Mouse (Mus musculus) megakaryocyte progenitor cell, adult 5-6 weeks (primary cell): ENCODE measurements around the gene Itgb7. TPM values are rescaled to one million over a fixed set of nuclear protein-coding genes. Genes with fewer than 3 reads are reported as not detected.
A peak's percentile ranks its signal among the peaks of the same experiment; 100 is the strongest.
"Not testable (repeated sequence)": the region's sequence is repeated elsewhere in the genome, so short reads cannot be mapped to it uniquely, and the experiment has no call there.

Experiments
- ATAC-seq: replicated peaks from 2 replicates; pipeline ENCODE4 v1.8.0; 2016; ENCODE audit warnings: mild to moderate bottlenecking, moderate TSS enrichment, inconsistent platforms; ENCODE audit not compliant: poor library complexity
- total RNA-seq, 2 experiments: library from RNA; stranded (forward) in 1 of 2; stranded (reverse) in 1 of 2; fragments of 157-497, 149-512 nt in 1 of 2; fragments of 200-1000 nt in 1 of 2; gene quantifications; 2 replicates each; pipeline versions ENCODE4 v1.2.3 to v1.2.4; 2015 to 2017

Itgb7 gene
- total RNA-seq, 2 experiments from 2014 or later: 26.6 to 44.6 TPM

- ATAC-seq: peak; percentile 29
Measured at GRCm38 (mm10) chr15:102230408-102231321, 1.1 kb downstream of the Itgb7 start.

- not testable (repeated sequence) for ATAC-seq
Measured at GRCm38 (mm10) chr15:102225619-102226018, 6.1 kb downstream of the Itgb7 start.

DNA sequence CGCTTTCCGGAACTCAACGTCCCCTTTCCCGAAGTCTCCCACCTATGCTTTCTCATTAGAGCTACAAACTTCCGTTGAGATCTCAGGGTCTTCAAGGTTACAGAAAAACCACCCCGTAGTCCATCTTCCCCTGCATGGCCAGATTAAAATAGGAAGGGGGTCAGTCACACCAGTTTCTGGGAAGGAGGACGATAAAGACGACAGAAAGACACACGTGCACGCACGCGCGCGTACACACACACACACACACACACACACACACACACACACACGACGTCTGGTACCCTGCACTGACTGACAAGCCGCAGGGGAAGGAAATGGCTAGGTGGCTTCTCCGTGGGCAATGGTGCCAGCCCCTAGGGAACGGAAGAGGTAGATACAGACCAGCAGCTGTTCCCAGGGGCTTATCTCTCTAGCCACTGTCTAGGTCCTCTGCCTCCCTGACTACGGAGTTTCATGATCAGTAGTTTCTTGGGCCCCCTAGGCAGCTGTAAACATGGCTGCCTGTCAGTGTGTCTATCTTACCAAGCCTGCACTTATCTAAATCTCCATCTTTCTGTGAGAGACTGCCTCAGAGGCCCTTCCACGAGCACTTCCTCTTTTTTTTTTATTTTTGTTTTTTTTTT is 6.6 kb downstream of the Itgb7 start:
- peak; percentile 90 for ATAC-seq

DNA sequence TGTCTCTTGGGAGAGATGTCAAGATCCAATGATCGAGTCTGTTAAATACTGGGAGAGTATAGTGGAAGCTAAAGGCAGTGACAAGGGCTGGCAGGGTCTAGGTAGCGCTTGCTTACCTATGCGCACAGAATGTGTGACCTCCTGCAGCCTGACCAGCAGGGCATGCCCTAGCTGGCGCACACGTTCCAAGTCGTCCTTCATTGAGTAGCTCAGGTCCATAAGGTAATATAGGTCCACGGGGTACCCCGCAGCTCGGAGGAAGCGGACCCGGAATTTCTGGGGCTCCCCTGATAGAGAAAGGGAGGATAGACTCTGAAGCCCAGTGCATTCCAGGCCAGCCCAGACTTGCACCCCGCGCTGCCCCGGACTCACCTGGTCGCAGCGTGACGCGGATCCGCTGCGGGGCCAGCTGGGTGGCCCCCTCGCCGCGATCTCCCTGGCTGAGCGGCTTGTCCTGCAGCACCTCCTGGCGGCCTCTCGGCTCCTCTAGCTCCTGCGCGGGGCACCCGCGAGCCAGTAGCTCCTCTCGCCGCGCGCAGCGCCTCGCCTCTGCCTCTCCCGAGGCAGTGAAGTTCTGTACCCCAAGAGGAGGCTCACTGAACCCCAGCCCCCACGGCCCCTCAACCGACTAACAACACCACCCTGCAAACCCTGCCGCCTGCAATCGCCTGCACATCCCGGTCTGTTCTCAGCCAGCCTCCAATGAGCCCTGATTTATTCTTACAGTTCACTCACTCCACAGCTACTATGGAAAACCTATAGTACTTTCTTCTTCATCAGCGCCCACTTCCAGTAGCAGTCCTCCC is 7.4 kb downstream of the Itgb7 start:
- peak; percentile 86 for ATAC-seq

DNA sequence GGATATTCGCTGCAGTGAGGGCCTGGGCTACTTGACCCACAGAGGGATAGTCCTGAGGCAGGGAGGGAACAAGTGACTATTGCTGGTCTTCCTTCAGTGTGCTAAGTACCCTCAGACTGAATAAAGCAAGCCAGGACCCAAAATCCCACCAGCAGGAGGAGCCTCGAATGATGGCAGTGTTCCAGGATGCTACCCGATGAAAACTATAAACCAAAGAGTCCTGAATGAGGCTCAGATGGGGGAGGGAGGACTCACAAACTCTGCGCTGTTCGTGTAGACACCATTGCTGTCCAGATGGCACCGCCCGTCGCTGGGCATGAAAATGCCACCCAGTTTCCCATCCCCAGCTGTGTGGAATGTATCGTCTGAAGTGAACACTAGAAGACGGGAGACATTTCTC is 9.4 kb downstream of the Itgb7 start:
- no peak for ATAC-seq

- ATAC-seq: no peak
Measured at GRCm38 (mm10) chr15:102217325-102217724, 14.4 kb downstream of the Itgb7 start.

DNA sequence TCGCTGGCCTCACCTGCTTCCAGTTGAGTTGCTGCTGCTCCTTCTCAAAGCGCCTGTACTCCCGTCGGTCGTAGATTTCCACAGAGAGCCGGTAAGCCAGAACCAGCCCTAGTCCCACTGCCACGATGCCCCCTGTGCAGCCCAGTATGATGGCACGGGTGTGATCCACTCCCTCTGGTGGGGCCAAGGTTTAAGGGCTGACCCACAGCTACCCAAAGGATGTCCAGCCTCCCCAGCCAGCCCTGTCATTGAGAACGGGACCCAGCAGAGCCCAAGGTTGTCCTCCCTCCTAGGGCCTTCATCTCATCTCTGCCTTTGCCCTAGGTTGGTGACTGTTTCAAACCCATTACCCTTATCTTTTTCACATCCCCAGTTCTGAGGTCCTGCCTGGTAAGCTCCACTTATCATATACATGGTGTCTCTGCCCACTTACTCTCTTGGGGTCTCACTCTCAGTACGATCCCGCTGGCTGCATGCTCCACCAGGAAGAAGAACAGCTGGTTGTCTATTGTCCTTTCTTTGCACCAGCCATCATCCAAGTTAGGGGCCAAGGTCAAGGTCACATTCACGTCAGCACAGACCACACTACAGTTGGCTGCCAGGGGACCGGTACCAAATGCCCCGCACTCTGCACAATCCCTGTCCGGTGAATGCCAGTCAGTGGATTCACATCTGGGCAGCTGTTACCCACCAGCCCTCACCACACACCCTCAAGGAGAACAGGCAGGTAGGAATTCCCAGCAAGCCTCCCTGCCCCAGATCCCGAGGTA is 15.1 kb downstream of the Itgb7 start:
- no peak for ATAC-seq

GRCm38 (mm10) chr15:102215624-102216023 is 16.1 kb downstream of the Itgb7 start:
- no peak for ATAC-seq

- no peak for ATAC-seq
Measured at GRCm38 (mm10) chr15:102214132-102214531, 17.6 kb downstream of the Itgb7 start.

GRCm38 (mm10) chr15:102211895-102212294 is 19.8 kb downstream of the Itgb7 start:
- ATAC-seq: no peak

GRCm38 (mm10) chr15:102210816-102211215 is 20.9 kb downstream of the Itgb7 start:
- ATAC-seq: no peak

DNA sequence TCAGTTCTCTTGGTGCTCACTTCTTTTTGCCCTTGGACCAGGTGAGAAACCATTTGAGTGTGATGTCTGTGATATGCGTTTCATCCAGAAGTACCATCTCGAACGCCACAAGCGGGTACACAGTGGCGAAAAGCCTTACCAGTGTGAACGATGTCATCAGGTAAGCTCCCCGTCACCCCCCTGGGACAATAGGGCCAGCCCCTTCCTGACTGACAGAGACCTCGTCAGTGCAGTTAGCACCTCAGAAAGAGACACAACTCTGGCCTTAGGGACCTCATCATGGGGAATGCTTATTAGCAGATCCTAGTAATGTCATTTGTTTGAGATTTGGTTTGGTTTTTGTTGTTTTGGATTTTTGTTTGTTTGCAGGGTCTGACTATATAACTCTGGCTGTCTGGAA is 22.6 kb downstream of the Itgb7 start:
- ATAC-seq: no peak

DNA sequence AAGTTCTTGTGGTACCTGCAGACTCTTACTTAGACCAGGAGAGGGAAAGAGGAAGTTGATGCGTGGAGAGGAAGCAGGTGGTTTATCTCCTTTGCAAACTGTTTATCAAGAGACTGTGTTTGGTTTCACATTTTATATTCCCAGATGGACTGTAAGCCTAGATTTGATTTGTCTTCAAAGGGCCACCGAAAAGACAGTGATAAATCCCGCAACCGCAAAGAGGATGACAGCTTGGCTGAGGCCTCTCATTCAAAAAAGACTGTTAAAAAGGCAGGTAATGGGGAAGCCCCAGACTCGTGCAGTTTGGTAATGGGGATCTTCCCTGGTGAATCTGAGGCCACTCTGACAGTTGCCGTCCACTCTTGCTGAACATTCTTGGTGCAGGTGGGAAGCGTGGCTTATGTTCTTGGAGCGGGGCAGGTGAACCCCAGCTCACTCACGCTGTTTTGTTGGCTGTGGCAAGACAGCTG is 23.6 kb downstream of the Itgb7 start:
- ATAC-seq: peak; percentile 16; the same call in 1 of the 2 replicates

GRCm38 (mm10) chr15:102207351-102207750 is 24.4 kb downstream of the Itgb7 start:
- ATAC-seq: no peak

DNA sequence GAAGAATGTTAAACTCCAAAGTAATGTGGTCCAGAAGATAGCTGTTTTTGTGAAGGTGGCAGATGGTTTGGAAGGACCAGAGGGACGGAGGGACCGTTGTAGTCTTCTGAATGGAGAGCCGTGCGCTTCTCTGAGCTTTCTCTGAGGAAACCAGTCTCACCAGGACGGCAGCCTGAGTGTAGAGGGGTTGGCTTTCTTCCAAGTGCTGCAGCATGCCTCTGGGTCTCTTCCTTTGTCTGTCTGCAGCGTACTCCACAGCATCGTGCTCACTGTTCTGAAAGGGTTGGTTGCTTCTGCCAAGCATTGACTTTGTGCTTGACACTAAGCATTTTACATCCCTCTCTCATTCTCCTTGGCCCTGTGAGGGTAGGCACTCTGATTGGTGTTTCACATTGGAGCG is 26.0 kb downstream of the Itgb7 start:
- ATAC-seq: no peak

DNA sequence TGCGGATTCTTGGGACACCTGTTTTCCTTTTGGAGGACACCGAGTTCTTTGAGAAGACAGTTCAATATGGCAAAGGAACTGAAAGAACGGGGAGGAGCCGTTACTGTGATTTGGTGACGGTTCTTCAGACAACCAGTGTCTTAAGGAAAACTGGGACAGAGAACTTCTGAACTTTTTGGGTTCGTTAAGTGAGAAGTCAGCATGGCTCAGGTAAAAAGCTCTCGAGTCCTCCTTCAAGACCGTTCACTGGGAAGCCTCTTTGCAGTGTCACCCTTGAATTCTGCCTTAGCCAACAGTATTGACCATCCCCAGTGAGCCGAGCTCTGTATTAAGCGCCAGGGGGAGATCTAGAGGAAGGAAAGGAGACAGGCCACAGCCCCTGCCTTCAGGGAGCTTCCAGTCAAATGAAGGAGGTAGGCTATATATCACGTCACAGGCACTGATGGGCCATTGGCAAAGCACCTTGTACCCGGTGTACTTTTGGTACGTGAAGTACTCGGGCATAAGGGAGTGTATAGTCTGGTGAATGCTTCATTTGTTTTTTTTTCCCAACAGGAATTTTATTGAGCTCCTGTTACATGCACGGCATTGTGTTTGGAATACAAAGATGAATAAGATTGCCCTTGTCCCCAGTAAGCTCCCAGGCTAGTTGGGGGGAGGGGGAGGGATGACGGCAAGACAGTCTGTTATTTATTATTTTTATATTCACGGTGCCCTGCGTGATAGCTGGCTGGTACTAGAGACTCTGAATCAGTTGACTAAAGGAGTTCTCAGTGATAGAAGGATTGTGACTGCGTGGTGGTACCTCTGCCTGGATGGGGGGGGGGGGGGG is 26.9 kb downstream of the Itgb7 start, which contains the start of gene Csad:
TSS of gene Csad (minus strand) at position 51 of the 832 bp plus-strand sequence.
- no peak for ATAC-seq

- ATAC-seq: peak; percentile 19
Measured at GRCm38 (mm10) chr15:102203835-102204381, 27.8 kb downstream of the Itgb7 start.

GRCm38 (mm10) chr15:102202971-102203834 is 28.5 kb downstream of the Itgb7 start, which contains the start of gene Zfp740:
Gene Zfp740 (plus strand): TSS chr15:102203249.
- ATAC-seq: peak; percentile 90
